Mouse (Mus musculus) megakaryocyte, embryonic 14.5 days (primary cell): Measurements from ENCODE around the gene Carns1.

Experiments
- FLI1 ChIP-seq: IDR thresholded peaks from 2 replicates; pipeline ENCODE4 v1.6.1; 2012; ENCODE audit warnings: low read length, inconsistent platforms, mixed read lengths
- GATA1 ChIP-seq: IDR thresholded peaks from 3 replicates; pipeline ENCODE4 v1.6.1; 2012; ENCODE audit warnings: mixed read lengths, low read length, inconsistent platforms, borderline replicate concordance

- TF ChIP-seq GATA1 = no peak
- TF ChIP-seq FLI1 = no peak
Observed at GRCm38 (mm10) chr19:4145936-4146335, 29.3 kb downstream of the Carns1 start.
